Mouse (Mus musculus) thymus, adult 2 months (tissue): ENCODE results near the gene Slc30a7. TPM values are rescaled to one million over a fixed set of nuclear protein-coding genes. Genes with fewer than 3 reads are reported as not detected.

Experiments used
- DNase-seq: peaks from one replicate; pipeline ENCODE4 v3.0.0; 2021
- H3K27ac ChIP-seq: fragments of 200-500 bp; 2 replicates; pipeline ENCODE4 v1.5.1; 2012; ENCODE audit warnings: low read length, control low read depth; ENCODE audit not compliant: control insufficient read depth, insufficient read depth
- H3K27me3 ChIP-seq: fragments of 200-500 bp; 2 replicates; pipeline ENCODE4 v1.6.1; 2012; ENCODE audit warnings: mild to moderate bottlenecking, low read length, moderate library complexity, mixed read lengths; ENCODE audit not compliant: control insufficient read depth, insufficient read depth
- H3K36me3 ChIP-seq: fragments of 200-500 bp; 2 replicates; pipeline ENCODE4 v1.6.1; 2012; ENCODE audit warnings: mild to moderate bottlenecking, low read length, moderate library complexity; ENCODE audit not compliant: control insufficient read depth, insufficient read depth
- H3K4me1 ChIP-seq: fragments of 200-500 bp; replicated peaks from 2 replicates; pipeline ENCODE4 v1.6.1; 2012; ENCODE audit warnings: low read length; ENCODE audit not compliant: control insufficient read depth, insufficient read depth
- H3K4me3 ChIP-seq: fragments of 200-500 bp; 2 replicates; pipeline ENCODE4 v1.5.1; 2012; ENCODE audit warnings: mild to moderate bottlenecking, low read length, control low read depth, moderate library complexity; ENCODE audit not compliant: control insufficient read depth, insufficient read depth
- CTCF ChIP-seq: fragments of 200-500 bp; IDR thresholded peaks from 2 replicates; pipeline ENCODE4 v1.5.1; 2012; ENCODE audit warnings: mild to moderate bottlenecking, control low read depth, low read length, moderate library complexity, borderline replicate concordance; ENCODE audit not compliant: control insufficient read depth, poor library complexity, insufficient read depth; ENCODE audit errors: extremely low read depth
- POLR2A ChIP-seq: fragments of 200-500 bp; IDR thresholded peaks from 2 replicates; pipeline ENCODE4 v1.6.1; 2012; ENCODE audit warnings: mild to moderate bottlenecking, low read length, control low read depth, moderate library complexity; ENCODE audit not compliant: control insufficient read depth, poor library complexity, insufficient read depth; ENCODE audit errors: extremely low read depth
- WGBS: fragments of 180-500 bp; shearing (Covaris S2); methylation state at CpG from one replicate; pipeline ENCODE4 v1.1.7; 2018; 5-methylcytosine and 5-hydroxymethylcytosine counted together
- polyA plus RNA-seq: library from polyadenylated mRNA; depleted of rRNA; stranded (reverse); fragments of >200 nt; gene quantifications from 2 replicates; pipeline ENCODE4 v1.2.3, GENCODE M21; 2012

The Slc30a7 gene
- polyA plus RNA-seq, 1 experiment = 18.1 TPM

DNA sequence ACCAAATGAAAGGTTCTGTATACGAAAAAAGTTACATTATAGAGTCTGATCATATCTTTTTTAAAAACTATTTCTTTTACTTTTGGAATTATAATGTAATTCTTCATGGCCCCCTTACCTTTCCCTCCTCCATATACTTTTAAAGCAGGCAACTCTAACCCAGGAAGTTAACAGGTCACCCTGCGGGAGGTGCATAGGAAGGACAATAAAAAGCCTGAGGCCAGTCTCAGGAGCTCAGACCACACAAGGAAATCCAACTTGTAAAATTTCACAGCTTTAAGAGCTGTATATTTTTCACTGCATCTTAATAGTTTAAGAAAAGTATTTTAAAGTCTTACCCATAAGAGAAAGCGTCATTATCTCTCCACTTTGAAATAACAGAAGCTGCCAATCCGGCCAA, 14.6 kb downstream of the Slc30a7 start:
- TF ChIP-seq POLR2A (no peak), CTCF (no peak)
- no peak overlapping the region for H3K4me3 ChIP-seq
- no peak for DNase-seq
- H3K27ac ChIP-seq = no peak overlapping the region
- WGBS = 93% methylated on average over 4 of the region's 4 CpGs
- peaks cover 27% of the 10 kb centered on the region for H3K36me3 ChIP-seq
- H3K27me3 ChIP-seq = no peaks in the 10 kb centered on the region
- H3K4me1 ChIP-seq = no peaks in the 10 kb centered on the region

DNA sequence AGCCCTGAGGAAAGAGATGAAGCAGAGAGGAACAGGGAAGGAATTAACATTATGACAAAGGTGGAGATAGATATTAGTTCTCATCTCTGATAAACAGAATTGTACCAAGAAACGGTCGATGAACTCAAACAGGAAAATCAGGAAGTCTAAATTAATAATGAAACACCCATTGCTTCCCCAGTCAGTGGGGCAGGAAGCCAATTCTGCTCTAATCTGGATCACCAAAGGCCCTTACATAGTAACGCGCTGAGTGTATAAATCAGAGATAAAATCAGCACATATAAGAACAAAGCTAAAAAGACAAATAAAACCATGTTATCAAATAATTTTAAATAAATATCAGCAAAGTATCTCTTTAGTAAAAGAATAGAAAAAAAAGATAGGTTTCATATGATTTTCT, 15.1 kb downstream of the Slc30a7 start:
- DNase-seq = no peak
- Histone ChIP-seq H3K4me3 (no peak overlapping the region), H3K4me1 (no peaks in the 10 kb centered on the region)

DNA sequence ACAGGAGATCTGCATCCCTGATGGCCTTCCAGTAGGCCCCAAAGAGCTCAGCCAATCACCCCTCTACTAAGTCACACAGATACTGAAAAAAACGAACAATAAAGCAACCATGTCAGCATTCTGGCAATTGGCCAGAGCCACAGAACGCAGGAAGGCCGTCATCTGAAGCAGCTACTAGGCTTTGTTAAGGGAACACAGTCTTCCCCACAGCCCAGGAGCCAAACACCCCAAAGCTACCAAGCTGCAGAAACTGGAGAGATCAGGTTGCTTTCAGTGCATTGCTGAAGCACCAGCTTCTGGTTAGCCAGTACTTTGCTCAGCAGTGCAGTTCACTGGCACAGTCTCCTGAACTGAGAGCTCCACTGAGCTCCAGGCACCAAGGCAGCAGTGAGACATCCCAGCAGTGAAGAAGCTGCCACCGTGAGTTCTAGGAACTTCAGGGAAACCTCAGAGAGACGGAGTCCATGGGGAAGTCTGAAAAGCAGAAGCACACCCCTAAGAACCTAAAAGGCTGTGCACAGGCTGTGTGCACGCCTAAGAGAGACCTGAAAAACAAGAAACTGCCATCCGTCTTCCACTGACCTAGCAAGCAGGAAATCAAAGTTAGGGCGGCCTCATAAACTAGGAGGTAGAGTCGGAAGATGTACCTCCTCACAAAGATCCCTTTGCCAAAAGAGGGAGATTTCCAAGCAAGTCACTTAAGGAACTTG, 21.9 kb downstream of the Slc30a7 start:
- TF ChIP-seq POLR2A (no peak), CTCF (no peak)
- H3K27ac ChIP-seq = no peak overlapping the region
- H3K36me3 ChIP-seq = peaks cover 60% of the 10 kb centered on the region
- H3K4me3 ChIP-seq = no peak overlapping the region
- WGBS = 57% methylated on average over 9 of the region's 9 CpGs
- H3K27me3 ChIP-seq = no peaks in the 10 kb centered on the region
- no peaks in the 10 kb centered on the region for H3K4me1 ChIP-seq
- no peak for DNase-seq

More for the DNA sequence above, 15.1 kb downstream of the Slc30a7 start:
- Histone ChIP-seq H3K27ac (no peak overlapping the region), H3K36me3 (peaks cover 27% of the 10 kb centered on the region), H3K27me3 (no peaks in the 10 kb centered on the region)
- 64% methylated on average over 4 of the region's 4 CpGs for WGBS
- no peak for TF ChIP-seq CTCF
- no peak for TF ChIP-seq POLR2A

DNA sequence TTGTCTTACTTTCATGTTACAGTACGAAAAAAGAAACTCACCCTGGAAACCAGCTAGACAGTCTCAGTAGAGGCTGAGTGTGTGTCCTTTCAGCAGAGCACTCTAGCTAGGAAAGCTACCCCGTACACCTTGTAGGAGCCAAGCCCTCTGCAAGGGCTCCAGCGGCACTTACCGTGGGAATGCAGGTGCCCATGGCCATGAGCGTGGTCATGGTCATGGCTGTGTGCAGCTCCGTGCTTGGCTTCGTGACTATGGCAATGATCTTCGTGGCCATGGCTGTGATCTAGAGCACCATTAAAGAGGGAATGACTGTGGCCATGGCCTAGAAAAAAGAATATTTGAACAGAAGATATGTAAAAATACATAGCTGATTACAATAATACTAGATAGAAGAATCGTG, 22.6 kb downstream of the Slc30a7 start:
- TF ChIP-seq POLR2A = no peak
- no peak for TF ChIP-seq CTCF
- 97% methylated on average over 9 of the region's 9 CpGs for WGBS
- H3K27ac ChIP-seq = no peak overlapping the region
- no peaks in the 10 kb centered on the region for H3K27me3 ChIP-seq
- H3K36me3 ChIP-seq = peaks cover 58% of the 10 kb centered on the region
- no peaks in the 10 kb centered on the region for H3K4me1 ChIP-seq
- no peak overlapping the region for H3K4me3 ChIP-seq
- no peak for DNase-seq

DNA sequence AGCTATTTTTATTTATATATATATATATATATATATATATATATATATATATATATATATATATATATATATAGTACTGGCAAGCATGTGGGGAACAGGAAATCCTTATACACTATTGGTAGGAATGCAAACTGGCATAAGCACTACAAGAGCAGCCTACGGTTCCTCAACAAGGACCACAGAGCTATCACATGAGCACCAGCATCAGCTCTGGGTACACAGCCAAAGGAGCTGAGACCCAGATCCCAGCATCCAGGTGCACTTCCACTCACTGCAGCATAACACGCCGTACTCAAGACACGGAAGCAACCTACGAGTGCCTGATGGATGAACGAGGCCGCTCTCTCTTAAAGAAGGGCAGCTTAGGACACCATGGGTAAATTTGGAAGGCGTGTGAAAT, 24.0 kb downstream of the Slc30a7 start:
- no peak for TF ChIP-seq POLR2A
- TF ChIP-seq CTCF = no peak

DNA sequence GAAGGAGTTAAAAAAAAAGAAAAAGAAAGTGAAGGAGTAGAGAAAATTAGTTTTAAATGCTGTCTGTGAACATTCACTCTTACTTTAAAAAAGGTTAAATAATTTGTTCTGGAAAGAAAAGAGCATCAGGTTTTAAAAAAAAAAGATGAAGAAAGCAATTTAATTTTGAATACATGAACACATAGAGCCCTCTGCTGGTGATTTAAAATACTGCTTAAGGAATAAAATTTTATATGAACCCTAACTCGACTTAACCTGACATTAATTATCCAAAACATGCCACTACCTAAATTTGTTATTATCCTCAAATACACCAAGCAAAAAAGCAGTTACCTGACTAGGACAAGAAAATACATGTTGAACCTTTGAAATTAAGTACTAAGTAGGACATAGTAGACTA, 28.2 kb downstream of the Slc30a7 start:
- no peak for DNase-seq
- peaks cover 49% of the 10 kb centered on the region for H3K36me3 ChIP-seq

More for the DNA sequence above, 24.0 kb downstream of the Slc30a7 start:
- no peaks in the 10 kb centered on the region for H3K27me3 ChIP-seq
- DNase-seq = no peak
- H3K36me3 ChIP-seq = peaks cover 52% of the 10 kb centered on the region
- 97% methylated on average over 8 of the region's 8 CpGs for WGBS
- H3K4me1 ChIP-seq = no peaks in the 10 kb centered on the region
- H3K27ac ChIP-seq = no peak overlapping the region
- H3K4me3 ChIP-seq = no peak overlapping the region

DNA sequence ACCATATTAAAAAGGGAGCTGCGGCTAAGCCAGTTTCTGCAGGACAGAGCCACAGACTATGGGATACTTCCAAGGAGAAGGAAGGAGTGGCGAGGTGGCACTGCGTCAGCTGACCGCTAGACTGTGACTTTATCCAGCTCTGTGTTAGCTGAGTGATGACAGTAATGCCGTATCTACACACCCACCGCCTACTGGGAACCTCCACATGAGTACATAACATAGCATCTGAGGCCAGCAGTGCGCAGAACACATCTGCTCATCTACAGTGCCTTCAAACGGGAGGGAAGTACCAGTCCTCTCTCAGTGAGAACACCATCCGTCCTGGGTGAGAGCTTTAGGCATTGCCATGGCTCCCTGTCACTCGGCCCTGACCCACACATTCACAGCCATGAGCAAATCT, 32.2 kb downstream of the Slc30a7 start:
- Histone ChIP-seq H3K4me3 (no peak overlapping the region), H3K27ac (peak overlapping the region; percentile 34; the same call in 1 of the 2 replicates), H3K4me1 (peaks cover 22% of the 10 kb centered on the region), H3K36me3 (peaks cover 26% of the 10 kb centered on the region), H3K27me3 (no peaks in the 10 kb centered on the region)
- 95% methylated on average over 10 of the region's 10 CpGs for WGBS
- TF ChIP-seq CTCF (no peak), POLR2A (no peak)
- DNase-seq = no peak

More for the DNA sequence above, 28.2 kb downstream of the Slc30a7 start:
- WGBS = 14% methylated on average over 1 of the region's 1 CpGs
- H3K4me3 ChIP-seq = no peak overlapping the region
- 0 out of 2 replicates have a peak, but pooled peaks cover 3% of the 10 kb centered on the region for H3K4me1 ChIP-seq
- H3K27ac ChIP-seq = no peak overlapping the region
- no peaks in the 10 kb centered on the region for H3K27me3 ChIP-seq
- TF ChIP-seq CTCF (no peak), POLR2A (no peak)
